Mouse (Mus musculus) gastrocnemius, adult 8-10 months (tissue): ENCODE results near the gene Phf23. TPM values are rescaled to one million over a fixed set of nuclear protein-coding genes. Genes with fewer than 3 reads are reported as not detected.
"Not testable (repeated sequence)": the region's sequence is repeated elsewhere in the genome, so short reads cannot be mapped to it uniquely, and the experiment has no call there.

Source experiments
- DNase-seq, 2 experiments: peaks; one replicate each; pipeline ENCODE4 v3.0.0; 2022; ENCODE audit warnings: low spot score in 2 of 2
- total RNA-seq, 4 experiments: library from RNA; stranded (reverse); gene quantifications; 2 replicates each; pipeline ENCODE4 v1.2.4; 2022

The Phf23 gene
- 10 to 100 TPM; 20.5 to 28.5 (median 23.0) TPM for total RNA-seq

DNA sequence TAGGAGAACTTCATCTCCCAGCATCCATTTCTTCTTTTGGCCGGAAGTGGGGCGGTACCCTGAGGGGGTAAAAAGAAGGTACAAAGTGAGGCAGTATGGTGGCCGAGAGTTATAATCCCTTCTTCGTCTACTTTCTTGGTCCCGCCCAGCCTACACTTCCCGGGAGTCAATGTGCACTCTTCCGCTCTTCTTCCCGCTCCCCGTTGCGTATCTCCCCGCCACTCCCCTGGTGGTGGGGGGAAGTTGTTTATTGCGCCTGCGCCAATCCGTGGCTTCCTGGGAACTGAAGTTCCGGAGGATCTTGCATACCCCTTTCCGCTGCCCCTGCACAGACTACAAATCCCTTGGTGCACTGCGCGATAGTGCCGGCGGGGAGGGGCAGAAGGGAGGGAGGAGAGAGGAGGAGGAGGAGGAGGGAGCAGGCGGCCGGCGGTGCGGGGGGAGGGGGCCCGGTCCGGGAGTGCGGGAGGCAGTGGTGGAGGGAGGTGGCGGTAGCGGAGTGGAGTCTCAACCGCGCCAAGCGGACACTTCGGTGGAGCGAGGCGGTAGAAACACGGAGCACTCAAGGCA is at the start of gene Phf23:
TSS of gene Phf23 (plus strand) at position 387 of the 570 bp plus-strand sequence.
- DNase-seq, result peak; percentile 94 to 98

GRCm38 (mm10) chr11:69945997-69946891 is 49.3 kb upstream of the Phf23 start:
- DNase-seq, result no peak

DNA sequence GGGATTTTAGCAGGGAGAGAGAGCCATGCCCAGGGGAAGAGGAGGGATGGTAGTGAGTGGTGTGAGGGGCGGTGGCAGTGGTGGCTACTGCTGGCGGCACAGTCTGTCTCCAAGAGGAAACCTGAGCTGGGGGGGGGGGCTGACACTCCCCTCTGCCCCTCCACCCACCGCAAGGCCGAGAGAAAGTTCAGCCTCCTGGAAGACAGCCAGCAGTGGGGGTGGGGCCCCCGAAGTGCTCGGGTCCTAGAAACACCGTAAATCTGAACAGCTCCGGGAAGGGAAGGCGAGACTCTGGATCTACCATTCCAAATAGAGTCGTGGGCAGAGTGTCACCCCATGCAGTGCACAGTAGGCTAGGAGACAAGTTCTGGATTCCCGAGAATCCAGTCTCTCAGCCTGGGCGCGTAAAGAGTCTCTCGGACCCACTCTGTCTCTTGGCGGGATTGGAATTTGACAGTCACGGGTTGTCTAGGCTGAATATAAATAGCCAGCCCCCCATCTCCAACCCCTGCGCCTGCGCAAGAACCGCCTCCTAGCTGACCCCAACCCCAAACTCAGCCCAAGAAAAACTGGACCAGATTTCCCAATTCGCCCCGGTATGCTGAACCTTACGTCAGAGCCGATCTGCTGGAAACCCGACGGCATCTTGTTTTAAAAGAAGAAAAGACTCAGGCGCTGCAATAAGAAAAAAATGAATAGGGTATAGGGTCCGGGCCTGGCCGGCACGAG is 48.1 kb upstream of the Phf23 start:
- DNase-seq, result peak; percentile 81 to 85

DNA sequence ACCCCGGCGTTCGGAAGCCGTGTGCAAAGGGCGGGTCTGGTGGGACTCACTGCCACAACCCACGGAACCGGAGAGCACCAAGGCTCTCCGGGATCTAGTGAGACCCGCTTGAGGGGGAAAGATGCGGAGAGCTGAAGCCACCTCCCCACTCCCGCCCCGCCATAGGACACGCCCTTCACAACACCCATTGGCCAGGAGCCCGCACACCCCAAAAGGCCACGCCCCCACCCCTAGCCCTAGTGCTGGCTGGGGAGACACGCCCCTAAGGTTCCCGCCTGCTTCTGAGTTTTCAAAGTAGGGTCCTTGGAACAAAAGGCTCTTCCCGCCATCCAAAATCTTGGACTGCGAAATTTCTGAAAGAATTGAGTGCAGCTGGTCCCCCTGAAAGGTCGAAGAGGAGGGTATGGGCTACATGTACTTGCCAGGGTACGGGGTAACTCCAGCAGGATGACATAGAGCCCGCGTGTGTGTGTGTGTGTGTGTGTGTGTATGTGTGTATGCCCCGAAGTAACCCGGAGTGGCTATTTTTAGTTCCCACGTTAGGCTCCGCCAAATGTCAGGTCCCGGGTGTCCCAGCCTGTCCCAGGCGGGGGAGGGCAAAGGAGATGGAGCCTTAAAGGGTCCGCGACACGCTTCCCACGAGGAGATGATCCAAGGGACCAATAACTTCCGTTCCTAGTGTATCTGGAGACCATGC is 47.4 kb upstream of the Phf23 start, which contains the start of gene Slc2a4:
TSS of gene Slc2a4 (minus strand) at position 123 of the 697 bp plus-strand sequence.
- DNase-seq, result peak; percentile 95 to 96

- peak; percentile 90 to 92 for DNase-seq
Observed at GRCm38 (mm10) chr11:69948763-69949150, 46.8 kb upstream of the Phf23 start.

DNA sequence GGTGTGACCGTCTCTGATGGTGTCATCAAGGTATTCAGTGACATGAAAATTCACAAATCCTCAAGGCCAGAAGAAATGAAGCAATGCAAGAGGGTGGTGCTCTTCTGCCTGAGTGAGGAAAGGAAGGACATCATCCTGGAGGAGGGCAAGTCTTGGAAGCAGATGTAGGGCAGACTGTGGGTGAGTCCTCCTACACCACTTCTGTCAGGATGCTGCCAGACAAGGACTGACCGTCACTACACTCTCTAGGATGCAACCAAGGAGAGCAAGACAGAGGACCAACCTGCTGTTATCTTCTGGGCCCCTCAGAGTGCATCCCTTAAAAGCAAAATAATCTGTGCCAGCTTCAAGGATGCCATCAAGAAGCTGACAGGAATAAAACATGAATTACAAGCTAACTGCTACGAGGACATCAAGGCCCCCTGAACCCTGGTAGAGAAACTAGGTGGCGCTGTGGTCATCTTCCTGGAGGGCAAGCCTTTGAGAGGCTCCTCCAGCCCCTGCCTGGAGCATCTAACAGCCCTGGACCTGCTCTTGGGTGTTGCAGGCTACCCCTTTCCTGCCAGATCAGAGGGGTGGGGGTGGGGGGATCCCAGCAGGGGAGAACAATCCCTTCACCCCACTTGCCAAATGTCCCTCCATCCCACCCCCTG is 44.6 kb upstream of the Phf23 start:
- DNase-seq, result no peak

DNA sequence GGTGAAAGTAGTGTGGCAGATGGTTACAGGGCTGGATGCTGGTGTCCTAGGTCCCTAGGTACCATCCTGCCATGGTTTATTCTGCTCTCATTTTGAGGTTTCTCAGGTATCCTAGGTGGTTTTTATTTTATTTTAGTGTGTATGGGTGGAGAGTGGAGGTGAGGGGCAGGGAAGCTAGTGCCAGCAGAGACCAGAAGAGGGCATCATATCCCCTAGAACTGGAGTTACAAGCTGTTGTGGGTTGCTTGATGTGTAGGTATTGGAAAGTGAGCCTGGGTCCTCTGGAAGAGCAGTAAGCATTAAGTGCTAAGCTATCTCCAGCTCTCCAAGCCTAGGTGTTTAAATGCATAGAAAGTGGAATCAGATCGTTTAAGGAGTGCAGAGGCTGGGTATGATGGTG is 43.3 kb upstream of the Phf23 start:
- no peak for DNase-seq

DNA sequence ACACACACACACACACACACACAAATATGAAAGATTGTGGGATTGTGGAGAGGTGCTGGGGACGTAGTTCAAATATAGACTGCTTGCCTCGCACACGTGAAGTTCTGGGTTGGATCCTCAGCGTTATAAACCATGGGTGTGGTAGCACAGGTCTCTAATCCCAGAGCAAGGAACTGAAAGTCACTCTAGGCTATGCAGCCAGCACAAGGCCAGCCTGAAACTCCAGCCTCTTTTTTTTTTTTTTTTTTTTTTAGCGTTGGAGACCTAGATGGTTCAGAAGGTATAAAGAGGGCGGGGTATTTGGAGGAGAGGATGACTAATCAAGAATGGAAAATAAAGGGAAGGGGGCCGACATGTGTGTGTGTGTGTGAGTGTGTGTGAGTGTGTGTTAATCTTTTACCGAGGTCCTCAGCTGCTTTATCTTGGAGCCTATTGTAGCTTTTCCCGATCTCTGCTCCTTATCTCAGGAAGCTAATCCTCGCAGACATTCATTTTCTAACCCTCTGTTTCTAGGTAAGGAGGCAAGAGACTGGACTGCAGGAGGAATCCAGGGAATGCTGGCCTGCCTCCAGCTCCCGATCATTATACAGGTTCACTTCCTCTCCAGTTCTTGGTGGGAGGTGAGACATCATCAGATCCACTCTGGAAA is 42.2 kb upstream of the Phf23 start:
- no peak for DNase-seq

- not testable (repeated sequence) for DNase-seq
Observed at GRCm38 (mm10) chr11:69955618-69956017, 40.0 kb upstream of the Phf23 start.

- DNase-seq, result no peak
Observed at GRCm38 (mm10) chr11:69956218-69956617, 39.4 kb upstream of the Phf23 start.

DNA sequence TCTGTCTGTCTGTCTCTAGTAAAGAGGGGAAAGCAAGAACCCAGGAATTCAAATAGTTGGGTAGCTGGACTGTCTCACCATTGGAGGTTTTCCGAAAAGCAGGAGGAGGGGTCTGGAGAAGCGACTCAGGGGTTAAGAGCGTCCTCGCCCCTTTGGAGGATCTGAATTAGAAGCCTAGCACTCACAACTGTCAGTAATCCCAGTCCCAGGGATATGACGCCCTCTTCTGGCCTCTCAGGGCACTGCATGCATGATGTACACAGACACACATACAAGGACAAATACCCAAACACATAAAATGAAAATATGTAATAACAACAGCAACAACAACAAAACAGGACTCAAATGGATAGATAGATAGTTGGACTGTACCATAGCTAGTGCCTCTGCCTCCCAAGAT is 35.0 kb upstream of the Phf23 start:
- DNase-seq, result no peak

- DNase-seq, result no peak
Observed at GRCm38 (mm10) chr11:69961841-69962240, 33.7 kb upstream of the Phf23 start.

- DNase-seq, result no peak
Observed at GRCm38 (mm10) chr11:69964650-69965270, 30.8 kb upstream of the Phf23 start, which contains the start of gene Cldn7. Gene Cldn7, plus strand, starts transcription at chr11:69964779.

DNA sequence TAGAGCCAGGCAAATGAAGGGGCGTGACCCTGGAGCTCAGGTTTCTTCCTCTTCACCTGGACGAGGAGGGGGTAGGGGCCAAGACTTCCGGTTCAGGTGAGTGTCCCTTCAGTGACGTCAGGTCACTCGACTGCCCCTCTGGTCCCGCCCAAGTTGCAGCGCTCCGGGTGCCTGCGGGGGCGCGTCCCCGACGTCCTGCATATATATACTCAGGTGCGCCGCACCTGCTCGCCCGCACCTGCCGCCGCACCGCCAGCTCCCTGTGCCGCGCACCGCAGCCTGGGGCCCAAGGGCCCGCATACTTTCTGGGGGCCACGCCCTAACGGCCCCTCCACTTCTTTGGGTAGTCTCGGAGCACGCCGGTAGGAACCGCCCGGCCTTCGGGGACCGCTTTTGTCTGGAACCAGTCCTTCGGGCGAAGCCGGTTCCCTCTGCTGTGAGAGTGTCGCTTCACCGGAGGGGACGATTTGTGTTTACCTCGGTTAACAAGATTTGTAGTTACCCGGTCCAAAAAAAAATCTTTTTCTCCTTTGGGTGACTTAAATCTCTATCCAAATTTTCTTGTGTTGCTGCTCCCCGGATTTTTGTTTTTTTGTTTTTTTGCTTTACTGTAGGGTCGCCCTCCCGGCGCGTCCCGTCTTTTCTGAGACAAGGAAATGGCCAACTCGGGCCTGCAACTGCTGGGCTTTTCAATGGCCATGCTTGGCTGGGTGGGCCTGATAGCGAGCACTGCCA is 30.1 kb upstream of the Phf23 start:
- no peak for DNase-seq

DNA sequence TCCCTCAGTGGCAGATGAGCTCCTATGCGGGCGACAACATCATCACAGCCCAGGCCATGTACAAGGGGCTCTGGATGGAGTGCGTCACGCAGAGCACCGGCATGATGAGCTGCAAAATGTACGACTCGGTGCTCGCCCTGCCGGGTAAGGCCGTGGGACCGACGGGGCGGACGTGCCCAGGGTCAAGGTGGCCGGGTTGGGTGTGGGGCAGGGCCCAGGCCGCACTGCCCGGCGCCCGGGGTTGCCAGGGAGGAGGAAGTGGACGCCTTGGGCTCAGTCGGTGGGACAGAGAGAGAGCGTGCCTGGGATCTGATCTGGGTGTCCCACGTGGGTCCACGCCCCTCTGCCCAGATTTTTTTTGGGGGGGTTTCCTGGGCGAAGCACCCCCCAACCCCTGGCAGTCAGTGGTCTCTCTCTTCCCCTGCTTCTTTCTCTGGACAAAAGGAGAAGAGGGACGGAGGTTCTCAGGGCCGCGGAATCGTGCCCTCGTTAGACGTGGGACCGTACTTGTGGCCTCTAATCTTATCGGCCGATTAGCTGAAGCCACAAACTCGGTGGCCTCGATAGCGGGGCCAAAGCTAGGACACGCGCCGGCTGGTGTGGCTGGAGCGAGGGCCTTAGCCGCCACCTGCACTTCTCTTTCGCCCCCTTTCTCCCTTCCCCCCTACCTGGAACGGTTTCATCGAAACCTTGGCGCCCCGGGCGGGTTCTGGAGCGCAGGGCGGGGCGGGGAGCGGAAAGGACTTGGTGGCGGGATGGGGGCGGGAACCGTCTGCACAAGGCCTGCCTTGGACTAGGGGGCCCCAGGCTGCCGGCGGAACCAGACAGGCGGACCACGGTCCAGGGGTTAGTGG is 29.3 kb upstream of the Phf23 start:
- DNase-seq, result no peak

GRCm38 (mm10) chr11:69966860-69967517 is 28.6 kb upstream of the Phf23 start:
- no peak for DNase-seq

DNA sequence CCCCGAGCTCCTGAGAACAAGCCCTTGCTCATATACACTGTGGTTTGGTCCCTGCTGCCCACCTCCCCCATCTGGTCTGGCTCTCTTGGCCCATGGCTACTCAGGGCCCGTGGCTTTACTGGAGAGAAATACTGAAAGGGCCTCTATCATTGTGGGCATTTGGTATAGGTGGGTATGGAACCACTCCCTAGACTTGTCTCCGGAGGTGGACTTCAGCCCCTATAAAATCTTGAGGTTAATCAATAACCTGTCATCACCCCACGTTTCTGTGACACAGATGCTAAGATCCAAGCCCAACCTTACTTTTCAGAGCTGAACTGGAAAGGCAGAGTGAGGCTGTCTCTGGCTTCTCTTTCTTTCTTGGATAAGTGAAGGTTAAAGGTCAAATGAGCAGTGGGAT is 26.8 kb upstream of the Phf23 start:
- DNase-seq, result no peak

DNA sequence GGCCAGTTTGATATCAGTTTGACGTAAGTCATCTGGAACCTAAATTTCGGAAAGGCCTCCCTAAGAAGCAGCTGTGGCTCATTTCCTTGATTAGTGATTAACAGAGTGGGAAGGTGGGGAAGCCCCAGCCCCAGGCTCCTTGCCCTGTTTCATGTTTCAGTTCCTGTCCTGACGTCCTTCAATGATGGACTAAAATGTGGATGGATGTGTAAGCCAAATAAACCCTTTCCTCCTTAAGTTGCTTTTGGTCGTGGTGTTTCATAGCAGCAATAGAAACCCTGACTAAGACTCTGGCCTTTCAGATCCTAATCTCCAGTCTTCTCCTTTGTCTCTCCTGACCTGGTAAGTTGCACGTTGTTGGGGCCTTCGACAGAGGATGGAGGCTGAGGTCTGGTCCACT is 25.4 kb upstream of the Phf23 start:
- no peak for DNase-seq
